16 mouse cellular contexts compared by ENCODE assay signal in genomic region chr11:70877670-70878069, GRCm38 (mm10).
"Had no signal": no experiment of that assay in that cellular context is flagged by ENCODE, and none has a peak within 500 bp of the region (broad histone marks: within the 10 kb centered on the region; RNA-seq: fewer than 3 reads in every experiment).

No protein-coding gene starts in this region.

- H3K4me2 ChIP-seq: neural tube, embryonic 12.5 days; neural tube, embryonic 13.5 days; neural tube, embryonic 15.5 days; stomach, embryonic 15.5 days had no signal

- H3K27me3 ChIP-seq: neural tube, embryonic 12.5 days; neural tube, embryonic 13.5 days; neural tube, embryonic 15.5 days; stomach, embryonic 15.5 days had no signal

- H3K9ac ChIP-seq: neural tube, embryonic 12.5 days; neural tube, embryonic 13.5 days; neural tube, embryonic 15.5 days; stomach, embryonic 15.5 days had no signal

- DNase-seq: retina, postnatal 1 day; right cerebral cortex, adult 18-20 months; right cerebral cortex, postnatal 14 days; right cerebral cortex, postnatal 25 days; right cerebral cortex, postnatal 4 days; spleen, adult 18-20 months; thymus, adult 18-20 months; thymus, adult 2 months; thymus, postnatal 14 days; thymus, postnatal 25 days; thymus, postnatal 36 days; thymus, postnatal 4 days had no signal

- H3K27ac ChIP-seq: neural tube, embryonic 12.5 days; neural tube, embryonic 13.5 days; neural tube, embryonic 15.5 days; stomach, embryonic 15.5 days had no signal

- H3K4me1 ChIP-seq: stomach, embryonic 15.5 days had no signal

- H3K36me3 ChIP-seq: stomach, embryonic 15.5 days had no signal

- H3K4me3 ChIP-seq: neural tube, embryonic 12.5 days; neural tube, embryonic 13.5 days; neural tube, embryonic 15.5 days; stomach, embryonic 15.5 days had no signal

- H3K9me3 ChIP-seq: neural tube, embryonic 12.5 days; neural tube, embryonic 13.5 days; neural tube, embryonic 15.5 days; stomach, embryonic 15.5 days had no signal
